Mouse (Mus musculus): Measurements from ENCODE around the gene Hist1h4h.

Hist1h4h gene

GRCm38 (mm10) chr13:23530901-23531875 lies at the start of gene Hist1h4h:
Gene Hist1h4h, plus strand, starts transcription at chr13:23531050.
- DNase-seq (ENCODE audit: low spot score) = peak; percentile 93

- no peak for DNase-seq (ENCODE audit: low spot score)
Measured at GRCm38 (mm10) chr13:23483153-23483552, 47.7 kb upstream of the Hist1h4h start.

GRCm38 (mm10) chr13:23485271-23485670 lies 45.6 kb upstream of the Hist1h4h start:
- DNase-seq (ENCODE audit: low spot score) = no peak

GRCm38 (mm10) chr13:23488400-23489322 lies 42.2 kb upstream of the Hist1h4h start, which contains the start of gene Btn2a2:
Gene Btn2a2, minus strand, starts transcription at chr13:23488857.
- peak; percentile 41 for DNase-seq (ENCODE audit: low spot score)

- no peak for DNase-seq (ENCODE audit: low spot score)
Measured at GRCm38 (mm10) chr13:23490863-23491262, 40.0 kb upstream of the Hist1h4h start.

- no peak for DNase-seq (ENCODE audit: low spot score)
Measured at GRCm38 (mm10) chr13:23491263-23491662, 39.6 kb upstream of the Hist1h4h start.

GRCm38 (mm10) chr13:23491990-23492389 lies 38.9 kb upstream of the Hist1h4h start:
- DNase-seq (ENCODE audit: low spot score) = no peak

- DNase-seq (ENCODE audit: low spot score) = no peak
Measured at GRCm38 (mm10) chr13:23495526-23495925, 35.3 kb upstream of the Hist1h4h start.

GRCm38 (mm10) chr13:23497656-23498321 lies 33.1 kb upstream of the Hist1h4h start:
- no peak for DNase-seq (ENCODE audit: low spot score)

- DNase-seq (ENCODE audit: low spot score) = no peak
Measured at GRCm38 (mm10) chr13:23498653-23499052, 32.2 kb upstream of the Hist1h4h start.

- no peak for DNase-seq (ENCODE audit: low spot score)
Measured at GRCm38 (mm10) chr13:23499943-23500342, 30.9 kb upstream of the Hist1h4h start.

GRCm38 (mm10) chr13:23500424-23501200 lies 30.2 kb upstream of the Hist1h4h start:
- peak; percentile 36 for DNase-seq (ENCODE audit: low spot score)

GRCm38 (mm10) chr13:23501511-23501910 lies 29.3 kb upstream of the Hist1h4h start:
- no peak for DNase-seq (ENCODE audit: low spot score)

GRCm38 (mm10) chr13:23502031-23502567 lies 28.8 kb upstream of the Hist1h4h start:
- DNase-seq (ENCODE audit: low spot score) = no peak

- no peak for DNase-seq (ENCODE audit: low spot score)
Measured at GRCm38 (mm10) chr13:23502916-23503315, 27.9 kb upstream of the Hist1h4h start.

GRCm38 (mm10) chr13:23503797-23504196 lies 27.1 kb upstream of the Hist1h4h start:
- DNase-seq (ENCODE audit: low spot score) = no peak

- DNase-seq (ENCODE audit: low spot score) = no peak
Measured at GRCm38 (mm10) chr13:23505662-23506345, 25.0 kb upstream of the Hist1h4h start.

GRCm38 (mm10) chr13:23506351-23506750 lies 24.5 kb upstream of the Hist1h4h start:
- peak; percentile 15 for DNase-seq (ENCODE audit: low spot score)

GRCm38 (mm10) chr13:23506819-23507515 lies 23.9 kb upstream of the Hist1h4h start:
- DNase-seq (ENCODE audit: low spot score) = no peak

Data from ovary, postnatal 36 days (tissue).